Mouse (Mus musculus): ENCODE measurements around the gene Olfr645. TPM values are rescaled to one million over a fixed set of nuclear protein-coding genes. Genes with fewer than 3 reads are reported as not detected.

Gene Olfr645
- total RNA-seq (2018; cell fraction: chromatin; rRNA removed): not detected
- not detected for total RNA-seq (2018; cell fraction: cytosol; rRNA removed)
- not detected for total RNA-seq (2018; cell fraction: nucleus; rRNA removed)
- not detected in 3 replicates for polyA plus RNA-seq (2018)

DNA sequence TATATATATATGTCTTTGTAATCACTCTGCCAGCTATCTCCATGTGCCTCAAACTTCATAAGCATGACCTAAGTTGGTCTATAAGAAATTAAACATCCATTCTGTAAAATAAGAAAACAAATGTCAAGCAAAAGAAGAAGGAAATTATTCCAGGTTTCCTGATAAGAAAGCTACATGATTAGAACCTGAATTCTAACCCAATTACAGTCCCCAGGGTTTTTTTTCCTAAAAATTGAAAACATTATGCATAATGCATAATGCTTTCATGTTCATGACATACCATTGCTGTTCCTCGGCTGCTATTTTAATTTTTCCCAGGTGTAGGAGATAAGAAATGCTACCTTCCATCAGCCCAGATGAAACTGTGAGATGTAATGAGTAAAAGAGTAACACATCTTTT is at the start of gene Olfr645:
Gene Olfr645 (minus strand): TSS at position 101 of the 400 bp plus-strand sequence.
- no peaks in the 10 kb centered on the region for H3K79me2 ChIP-seq (ENCODE audit: inconsistent target)
- H3K36me3 ChIP-seq (ENCODE audit: inconsistent target): no peaks in the 10 kb centered on the region
- 83% methylated on average over 1 of the region's 1 CpGs for WGBS (ENCODE audit: missing documents)
- no peak within 1 kb of the TSS for H3K27ac ChIP-seq
- H3K4me3 ChIP-seq (ENCODE audit: inconsistent target): no peak within 1 kb of the TSS

DNA sequence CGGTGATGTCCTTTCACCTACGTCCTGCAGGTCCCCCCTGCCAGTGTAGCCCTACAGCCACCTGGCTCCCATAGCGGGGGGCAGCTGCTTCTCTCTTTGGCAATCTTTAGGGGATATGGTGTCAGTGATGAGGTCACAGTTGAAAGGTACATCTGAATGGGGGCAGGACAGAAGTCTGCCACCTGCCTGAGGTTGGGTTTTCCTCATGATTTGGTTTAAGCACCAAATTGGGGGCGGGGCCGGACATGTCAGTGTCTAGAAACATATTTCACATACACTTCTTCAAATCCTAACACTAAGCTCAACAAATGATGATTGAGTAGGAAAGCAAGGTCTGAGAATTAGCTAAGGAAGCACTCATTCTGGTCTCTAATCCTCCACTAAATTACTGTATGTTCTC is 44.5 kb upstream of the Olfr645 start, which contains the start of gene Ubqln5:
Gene Ubqln5 (minus strand): TSS at position 101 of the 400 bp plus-strand sequence.
- H3K27ac ChIP-seq: no peak within 1 kb of the TSS
- no peaks in the 10 kb centered on the region for H3K36me3 ChIP-seq (ENCODE audit: inconsistent target)
- WGBS (ENCODE audit: missing documents): 89% methylated on average over 5 of the region's 5 CpGs
- H3K4me3 ChIP-seq (ENCODE audit: inconsistent target): no peak within 1 kb of the TSS
- H3K79me2 ChIP-seq (ENCODE audit: inconsistent target): no peaks in the 10 kb centered on the region

DNA sequence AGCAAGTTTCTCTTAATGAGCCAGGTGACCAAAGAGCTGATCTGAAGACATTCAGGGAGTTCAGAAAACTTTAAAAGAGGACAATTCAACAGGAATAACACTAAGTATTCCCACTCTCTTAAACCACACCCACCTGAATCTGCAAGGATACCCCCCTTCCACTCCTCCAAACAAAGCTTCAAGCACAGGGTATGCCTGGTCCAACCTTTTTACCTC is 19.4 kb upstream of the Olfr645 start, which contains the start of gene Olfr646:
Gene Olfr646 (plus strand): TSS at position 117 of the 216 bp plus-strand sequence.
- no peak within 1 kb of the TSS for H3K27ac ChIP-seq
- no peaks in the 10 kb centered on the region for H3K79me2 ChIP-seq (ENCODE audit: inconsistent target)
- H3K36me3 ChIP-seq (ENCODE audit: inconsistent target): no peaks in the 10 kb centered on the region
- H3K4me3 ChIP-seq (ENCODE audit: inconsistent target): no peak within 1 kb of the TSS

GRCm38 (mm10) chr7:104103913-104104756 is 18.9 kb upstream of the Olfr645 start:
- Histone ChIP-seq H3K27ac (no peak overlapping the region), H3K36me3 (ENCODE audit: inconsistent target) (no peaks in the 10 kb centered on the region), H3K4me3 (ENCODE audit: inconsistent target) (no peak overlapping the region), H3K79me2 (ENCODE audit: inconsistent target) (no peaks in the 10 kb centered on the region)
- WGBS (ENCODE audit: missing documents): 33% methylated on average over 3 of the region's 4 CpGs

- Histone ChIP-seq H3K79me2 (ENCODE audit: inconsistent target) (no peaks in the 10 kb centered on the region), H3K36me3 (ENCODE audit: inconsistent target) (no peaks in the 10 kb centered on the region), H3K27ac (no peak within 1 kb of the TSS), H3K4me3 (ENCODE audit: inconsistent target) (no peak within 1 kb of the TSS)
- 90% methylated on average over 2 of the region's 2 CpGs for WGBS (ENCODE audit: missing documents)
Observed at GRCm38 (mm10) chr7:104071769-104072168, 13.5 kb downstream of the Olfr645 start, which contains the start of gene Olfr644. Gene Olfr644 (minus strand): TSS chr7:104071869.

GRCm38 (mm10) chr7:104061345-104061744 is 23.9 kb downstream of the Olfr645 start, which contains the start of gene 4930516K23Rik:
Gene 4930516K23Rik (minus strand): TSS chr7:104061445.
- 79% methylated on average over 2 of the region's 2 CpGs for whole genome bisulfite sequencing (ENCODE audit: missing documents)
- no peaks in the 10 kb centered on the region for H3K36me3 ChIP-seq (ENCODE audit: inconsistent target)

GRCm38 (mm10) chr7:104059215-104059614 is 26.1 kb downstream of the Olfr645 start:
- H3K27ac ChIP-seq: no peak overlapping the region
- 100% methylated on average over 1 of the region's 1 CpGs for WGBS (ENCODE audit: missing documents)
- H3K4me3 ChIP-seq (ENCODE audit: inconsistent target): no peak overlapping the region
- no peaks in the 10 kb centered on the region for H3K79me2 ChIP-seq (ENCODE audit: inconsistent target)
- H3K36me3 ChIP-seq (ENCODE audit: inconsistent target): no peaks in the 10 kb centered on the region

More at GRCm38 (mm10) chr7:104061345-104061744, 23.9 kb downstream of the Olfr645 start, which contains the start of gene 4930516K23Rik:
- Histone ChIP-seq H3K79me2 (ENCODE audit: inconsistent target) (no peaks in the 10 kb centered on the region), H3K4me3 (ENCODE audit: inconsistent target) (no peak within 1 kb of the TSS), H3K27ac (no peak within 1 kb of the TSS)

DNA sequence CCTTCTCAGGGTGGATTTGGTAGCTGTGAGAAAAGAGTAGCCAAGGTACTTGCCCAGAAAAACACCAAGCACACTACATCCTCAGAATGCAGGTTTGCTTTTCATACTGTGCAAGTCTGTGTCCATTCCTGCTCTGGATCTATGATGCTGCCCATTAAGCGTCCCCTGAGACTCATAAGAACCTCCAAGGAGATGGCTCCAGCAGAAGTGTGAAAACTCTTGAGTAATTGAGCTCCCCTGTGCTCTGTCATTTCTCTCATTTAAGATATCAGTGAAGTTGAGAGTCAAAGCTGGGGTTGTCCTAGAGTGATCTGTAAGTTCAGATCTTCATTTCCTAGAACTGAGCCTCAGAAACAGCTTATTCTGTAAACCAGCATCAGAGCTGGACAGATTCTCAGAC is 32.7 kb downstream of the Olfr645 start, which contains the start of gene Olfr642:
Gene Olfr642 (minus strand): TSS at position 101 of the 400 bp plus-strand sequence.
- 82% methylated on average over 1 of the region's 1 CpGs for WGBS (ENCODE audit: missing documents)
- Histone ChIP-seq H3K4me3 (ENCODE audit: inconsistent target) (no peak within 1 kb of the TSS), H3K27ac (no peak within 1 kb of the TSS), H3K36me3 (ENCODE audit: inconsistent target) (no peaks in the 10 kb centered on the region), H3K79me2 (ENCODE audit: inconsistent target) (no peaks in the 10 kb centered on the region)

DNA sequence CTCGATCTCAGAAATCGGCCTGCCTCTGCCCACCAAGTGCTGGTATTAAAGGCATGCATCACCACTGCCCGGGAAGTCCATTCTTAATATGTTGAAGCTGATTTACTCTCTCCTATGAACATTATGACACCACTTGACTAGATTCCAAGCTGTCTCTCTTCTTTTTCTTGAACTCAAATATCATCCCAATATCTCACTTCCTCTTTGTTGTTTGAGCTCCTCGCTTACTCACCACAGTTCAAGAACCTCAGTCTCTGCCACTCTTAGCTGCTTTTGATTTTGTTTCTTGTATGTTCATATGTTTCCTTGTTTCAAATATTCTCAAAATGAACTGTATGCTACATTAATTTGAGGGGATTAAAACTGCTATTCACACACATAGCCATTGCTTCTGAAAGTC is 34.5 kb downstream of the Olfr645 start:
- Histone ChIP-seq H3K79me2 (ENCODE audit: inconsistent target) (no peaks in the 10 kb centered on the region), H3K4me3 (ENCODE audit: inconsistent target) (no peak overlapping the region), H3K27ac (no peak overlapping the region), H3K36me3 (ENCODE audit: inconsistent target) (no peaks in the 10 kb centered on the region)
- 62% methylated on average over 4 of the region's 4 CpGs for WGBS (ENCODE audit: missing documents)

- no peaks in the 10 kb centered on the region for H3K79me2 ChIP-seq (ENCODE audit: inconsistent target)
- 100% methylated on average over 1 of the region's 1 CpGs for WGBS (ENCODE audit: missing documents)
Observed at GRCm38 (mm10) chr7:104035145-104035544, 50.1 kb downstream of the Olfr645 start, which contains the start of gene Olfr641. Gene Olfr641 (plus strand): TSS chr7:104035445.

More at GRCm38 (mm10) chr7:104035145-104035544, 50.1 kb downstream of the Olfr645 start, which contains the start of gene Olfr641:
- Histone ChIP-seq H3K4me3 (ENCODE audit: inconsistent target) (no peak within 1 kb of the TSS), H3K36me3 (ENCODE audit: inconsistent target) (no peaks in the 10 kb centered on the region), H3K27ac (no peak within 1 kb of the TSS)

Other genes starting within 250 kb of the Olfr645 start
- gene Hbb-bh2, start 244.9 kb downstream of the Olfr645 start, polyA plus RNA-seq (2018): not detected in 3 replicates
- gene Hbb-bh1, start 242.3 kb downstream of the Olfr645 start, polyA plus RNA-seq (2018): not detected in 3 replicates
- not detected in 3 replicates for gene Hbb-y, start 232.2 kb downstream of the Olfr645 start, polyA plus RNA-seq (2018)
- gene Olfr66, start 199.2 kb downstream of the Olfr645 start, polyA plus RNA-seq (2018): not detected in 3 replicates
- gene Olfr64, start 191.0 kb downstream of the Olfr645 start, polyA plus RNA-seq (2018): not detected in 3 replicates
- gene Olfr65, start 182.0 kb downstream of the Olfr645 start, polyA plus RNA-seq (2018): not detected in 3 replicates
- gene Olfr631, start 156.6 kb downstream of the Olfr645 start, polyA plus RNA-seq (2018): not detected in 3 replicates
- not detected in 3 replicates for gene Olfr632, start 151.1 kb downstream of the Olfr645 start, polyA plus RNA-seq (2018)
- gene Olfr633, start 141.0 kb downstream of the Olfr645 start, polyA plus RNA-seq (2018): not detected in 3 replicates
- not detected in 3 replicates for gene Olfr635, start 114.3 kb downstream of the Olfr645 start, polyA plus RNA-seq (2018)
- not detected in 3 replicates for gene Olfr638, start 86.7 kb downstream of the Olfr645 start, polyA plus RNA-seq (2018)
- not detected in 3 replicates for gene Olfr639, start 68.2 kb downstream of the Olfr645 start, polyA plus RNA-seq (2018)
- not detected in 3 replicates for gene Olfr640, start 59.9 kb downstream of the Olfr645 start, polyA plus RNA-seq (2018)
- gene Olfr641, start 50.0 kb downstream of the Olfr645 start, polyA plus RNA-seq (2018): not detected in 3 replicates
- gene Olfr642, start 32.8 kb downstream of the Olfr645 start, polyA plus RNA-seq (2018): not detected in 3 replicates
- not detected in 3 replicates for gene 4930516K23Rik, start 24.0 kb downstream of the Olfr645 start, polyA plus RNA-seq (2018)
- gene Olfr644, start 13.6 kb downstream of the Olfr645 start, polyA plus RNA-seq (2018): not detected in 3 replicates
- gene Olfr646, start 19.4 kb upstream of the Olfr645 start, polyA plus RNA-seq (2018): not detected in 3 replicates
- gene Ubqln5, start 44.4 kb upstream of the Olfr645 start, polyA plus RNA-seq (2018): not detected in 3 replicates
- gene Olfr643, start 51.9 kb upstream of the Olfr645 start, polyA plus RNA-seq (2018): not detected in 3 replicates
- gene Ubqln3, start 57.8 kb upstream of the Olfr645 start, polyA plus RNA-seq (2018): not detected in 3 replicates
- not detected in 3 replicates for gene Ubqlnl, start 65.1 kb upstream of the Olfr645 start, polyA plus RNA-seq (2018)
- gene Olfm5, start 79.4 kb upstream of the Olfr645 start, polyA plus RNA-seq (2018): not detected in 3 replicates
- not detected in 3 replicates for gene Olfr648, start 97.9 kb upstream of the Olfr645 start, polyA plus RNA-seq (2018)
- not detected in 3 replicates for gene Olfr649, start 110.5 kb upstream of the Olfr645 start, polyA plus RNA-seq (2018)
- 0.53 to 1.6 TPM (median 0.83 TPM) in 3 replicates for gene Trim6, start 133.3 kb upstream of the Olfr645 start, polyA plus RNA-seq (2018)
- gene Trim34a, start 159.0 kb upstream of the Olfr645 start, polyA plus RNA-seq (2018): 27.8 to 59.6 TPM (median 35.2 TPM) in 3 replicates
- gene Trim5, start 202.6 kb upstream of the Olfr645 start, polyA plus RNA-seq (2018): 5.0 to 12.6 TPM (median 9.5 TPM) in 3 replicates
- 29.2 to 58.7 TPM (median 53.4 TPM) in 3 replicates for gene Trim12a, start 230.0 kb upstream of the Olfr645 start, polyA plus RNA-seq (2018)
- 0.25 to 0.33 TPM (median 0.26 TPM) in 3 replicates for gene Trim34b, start 244.0 kb upstream of the Olfr645 start, polyA plus RNA-seq (2018)